Mouse (Mus musculus) CH12.LX (cell line): ENCODE results near the gene Dnah11.

Source experiments
- CTCF ChIP-seq, 2 experiments: IDR thresholded peaks in 1 of 2; conservative IDR thresholded peaks in 1 of 2; 2 replicates each; pipeline ENCODE4 v1.5.1; 2011 to 2012; ENCODE audit warnings: low read depth in 2 of 2, low read length in 2 of 2, improper control_type of control experiment in 1 of 2, inconsistent platforms in 1 of 2, mild to moderate bottlenecking in 1 of 2, moderate library complexity in 1 of 2
- POLR2A ChIP-seq: IDR thresholded peaks from 2 replicates; pipeline ENCODE4 v1.6.1; 2011; ENCODE audit warnings: low read depth, mild to moderate bottlenecking, improper control_type of control experiment, low read length
- POLR2AphosphoS2 ChIP-seq: IDR thresholded peaks from 2 replicates; pipeline ENCODE4 v1.6.1; 2011; ENCODE audit warnings: low read depth, low read length, improper control_type of control experiment
- ZNF384 ChIP-seq: IDR thresholded peaks from 2 replicates; pipeline ENCODE4 v1.6.1; 2012; ENCODE audit warnings: low read depth, low read length, improper control_type of control experiment, inconsistent platforms

- no peak for TF ChIP-seq POLR2A
- TF ChIP-seq ZNF384, result no peak
- TF ChIP-seq CTCF (conservative IDR thresholded peaks at IDR 0.05 in 1 of 2, IDR thresholded peaks at IDR 0.05 in 1 of 2; ENCODE audit: low read depth in 2 of 2, low read length in 2 of 2), result no peak
- TF ChIP-seq POLR2AphosphoS2, result no peak
Measured at GRCm38 (mm10) chr12:117932026-117932425, 266.8 kb downstream of the Dnah11 start.
